Mouse (Mus musculus) layer of hippocampus, postnatal 25 days (tissue): ENCODE results near the gene Wwox. TPM values are rescaled to one million over a fixed set of nuclear protein-coding genes. Genes with fewer than 3 reads are reported as not detected.

Experiments
- DNase-seq, 2 experiments: peaks; one replicate each; pipeline ENCODE4 v3.0.0; 2022; ENCODE audit warnings: mixed read lengths in 2 of 2, low spot score in 1 of 2; ENCODE audit errors: extremely low spot score in 1 of 2
- total RNA-seq, 2 experiments: library from RNA; stranded (reverse); gene quantifications; 2 replicates each; pipeline ENCODE4 v1.2.3; 2021

Wwox gene
- total RNA-seq, 2 experiments from 2014 or later = 11.4 to 11.9 TPM

DNA sequence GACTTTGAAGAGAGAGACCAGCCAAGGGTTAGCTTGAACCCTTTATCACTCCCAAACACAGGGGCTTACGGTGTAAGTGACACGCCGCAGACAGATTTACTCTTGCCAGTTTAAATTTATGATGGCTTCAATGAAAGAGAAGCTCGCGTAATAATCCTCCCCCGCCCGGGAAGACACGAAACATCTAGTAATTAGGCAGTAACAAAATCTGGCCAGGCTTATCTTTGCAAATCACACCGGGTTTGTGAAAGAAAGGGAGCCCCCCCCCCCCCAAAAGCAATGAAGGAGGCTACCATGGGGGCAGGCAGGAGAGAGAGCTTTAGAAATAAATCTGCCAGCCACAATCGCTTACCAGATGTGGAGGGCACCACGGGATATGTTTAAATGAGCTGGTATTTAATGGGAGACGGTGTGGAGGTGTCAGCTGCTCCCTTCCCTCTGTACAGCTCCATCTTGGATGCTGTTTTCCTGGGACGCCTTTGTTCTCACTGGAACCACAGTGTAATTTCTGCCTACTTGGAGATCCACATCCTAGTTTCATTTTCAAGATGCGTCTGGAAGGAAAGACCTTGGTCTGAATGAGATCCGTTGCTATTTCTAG is 268.2 kb downstream of the Wwox start:
- DNase-seq = no peak

- peak in 1 of 2 experiments; percentile 40 for DNase-seq
These were observed 276.0 kb downstream of the Wwox start for GRCm38 (mm10) chr8:114715318-114716070.

DNA sequence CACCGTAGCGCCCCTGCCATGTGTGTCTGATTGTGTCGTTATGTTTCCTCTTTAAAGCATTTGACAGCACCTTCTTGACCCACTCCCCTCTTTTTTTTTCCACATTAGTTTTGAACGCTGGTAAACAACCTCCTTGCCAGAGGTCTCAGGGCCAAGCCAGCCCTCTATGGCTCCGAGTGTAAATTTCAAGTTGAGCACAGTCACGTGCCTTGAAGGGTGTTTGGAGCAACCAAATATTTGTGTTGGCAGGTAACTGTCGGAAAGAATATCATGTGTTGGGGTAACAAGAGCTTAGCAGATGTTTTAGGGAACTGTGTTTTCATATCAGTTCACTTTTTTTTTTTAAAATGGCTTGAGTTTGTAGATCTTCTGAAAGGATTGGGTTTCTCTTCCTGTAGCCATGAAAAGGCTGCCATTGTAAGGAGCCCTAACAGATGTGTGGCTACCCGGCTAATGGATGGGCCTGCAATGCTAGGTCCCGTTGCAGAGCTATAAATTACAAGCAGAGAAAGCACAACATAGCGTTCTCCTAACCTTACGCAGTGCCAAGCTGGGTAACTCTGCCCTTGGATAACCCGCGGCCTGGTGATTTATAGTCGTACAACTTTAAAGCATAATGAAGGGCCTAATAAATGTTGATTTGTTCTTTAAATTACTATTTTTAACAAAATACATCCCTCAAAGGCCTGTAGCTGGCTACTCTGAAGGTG is 277.2 kb downstream of the Wwox start:
- DNase-seq = no peak

- DNase-seq = no peak
These were observed 279.4 kb downstream of the Wwox start for GRCm38 (mm10) chr8:114718821-114719220.

- DNase-seq = no peak
These were observed 283.2 kb downstream of the Wwox start for GRCm38 (mm10) chr8:114722611-114723010.

GRCm38 (mm10) chr8:114731260-114732140 is 292.0 kb downstream of the Wwox start:
- no peak for DNase-seq

- DNase-seq = no peak
These were observed 303.9 kb downstream of the Wwox start for GRCm38 (mm10) chr8:114743185-114743915.

- DNase-seq = no peak
These were observed 306.9 kb downstream of the Wwox start for GRCm38 (mm10) chr8:114746373-114746772.

- no peak for DNase-seq
These were observed 312.1 kb downstream of the Wwox start for GRCm38 (mm10) chr8:114751376-114752135.

GRCm38 (mm10) chr8:114759621-114760020 is 320.2 kb downstream of the Wwox start:
- no peak for DNase-seq

DNA sequence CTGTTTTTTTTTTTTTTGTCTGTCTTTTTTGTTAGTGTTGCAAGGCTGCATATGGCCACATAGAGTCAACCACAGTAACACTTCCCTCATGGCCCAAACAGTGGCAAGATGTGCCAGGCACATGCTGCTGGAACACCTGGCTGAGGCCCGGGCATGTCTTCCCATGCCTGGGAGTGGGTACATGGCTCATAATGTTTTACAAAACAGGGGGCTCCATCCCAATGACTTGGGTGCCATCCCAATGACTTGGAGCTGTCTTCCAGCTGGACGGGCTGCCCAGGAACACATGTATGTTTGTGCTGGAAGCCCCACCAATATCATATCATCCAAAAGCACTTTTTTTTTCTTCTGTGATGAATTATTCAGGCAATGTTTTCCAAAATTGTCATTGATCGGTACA is 329.1 kb downstream of the Wwox start:
- DNase-seq = no peak

GRCm38 (mm10) chr8:114770856-114771776 is 331.7 kb downstream of the Wwox start:
- peak; percentile 63 to 88 for DNase-seq

GRCm38 (mm10) chr8:114772276-114772849 is 332.9 kb downstream of the Wwox start:
- DNase-seq = no peak

- DNase-seq = peak in 1 of 2 experiments; percentile 33
These were observed 334.3 kb downstream of the Wwox start for GRCm38 (mm10) chr8:114773461-114774414.

DNA sequence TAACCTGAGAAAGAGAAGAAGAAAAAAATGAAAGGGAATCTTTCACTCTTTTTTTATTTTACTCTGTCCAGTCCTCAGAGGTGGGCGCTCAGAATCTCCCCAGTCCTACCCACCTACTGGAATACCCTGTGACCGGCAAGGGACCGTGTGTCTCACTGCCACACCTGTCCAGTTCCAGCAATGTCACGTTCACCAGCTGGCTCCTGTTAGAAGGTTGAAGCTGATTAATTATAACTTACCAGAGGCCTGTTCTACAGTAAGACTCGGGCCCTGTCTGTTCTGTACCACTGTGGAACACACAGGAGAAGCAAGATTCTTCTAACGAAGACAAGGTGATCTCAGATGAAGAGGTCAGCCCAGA is 334.9 kb downstream of the Wwox start:
- no peak for DNase-seq

- DNase-seq = no peak
These were observed 336.1 kb downstream of the Wwox start for GRCm38 (mm10) chr8:114775543-114775942.

- no peak for DNase-seq
These were observed 337.2 kb downstream of the Wwox start for GRCm38 (mm10) chr8:114776696-114777095.
